Mouse (Mus musculus) c-Kit-positive CD71-negative TER-119-negative erythroid progenitor cells, embryonic 14.5 days (primary cell): ENCODE data around the gene Auts2.

Source experiments
- DNase-seq: peaks from one replicate; pipeline ENCODE4 v3.0.0-alpha.2; 2013; ENCODE audit warnings: low read depth

Gene Auts2

GRCm38 (mm10) chr5:132323608-132324007 is 219.5 kb downstream of the Auts2 start:
- no peak for DNase-seq

DNA sequence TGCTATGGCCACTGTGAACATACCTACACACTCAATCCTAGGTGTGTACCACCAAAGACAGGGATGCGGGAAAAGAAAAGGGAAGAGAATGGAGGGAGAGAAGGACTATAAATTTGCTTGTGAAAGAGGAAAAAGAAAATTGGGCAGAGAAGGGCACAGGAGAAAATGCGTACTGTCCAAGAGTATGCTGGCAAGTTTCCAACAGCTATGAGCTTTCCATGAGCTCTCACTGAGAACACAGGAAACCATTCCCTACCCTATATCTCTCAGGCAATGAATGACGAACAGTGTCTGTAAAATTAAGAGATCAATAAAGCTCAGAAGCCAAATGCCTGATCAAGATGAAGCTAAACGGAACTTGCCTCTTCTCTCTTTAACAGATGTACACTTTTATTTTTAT is 220.2 kb downstream of the Auts2 start:
- no peak for DNase-seq

- no peak for DNase-seq
Measured at GRCm38 (mm10) chr5:132318026-132318765, 224.9 kb downstream of the Auts2 start.

GRCm38 (mm10) chr5:132316897-132317296 is 226.2 kb downstream of the Auts2 start:
- no peak for DNase-seq

GRCm38 (mm10) chr5:132314300-132314699 is 228.8 kb downstream of the Auts2 start:
- DNase-seq: no peak

DNA sequence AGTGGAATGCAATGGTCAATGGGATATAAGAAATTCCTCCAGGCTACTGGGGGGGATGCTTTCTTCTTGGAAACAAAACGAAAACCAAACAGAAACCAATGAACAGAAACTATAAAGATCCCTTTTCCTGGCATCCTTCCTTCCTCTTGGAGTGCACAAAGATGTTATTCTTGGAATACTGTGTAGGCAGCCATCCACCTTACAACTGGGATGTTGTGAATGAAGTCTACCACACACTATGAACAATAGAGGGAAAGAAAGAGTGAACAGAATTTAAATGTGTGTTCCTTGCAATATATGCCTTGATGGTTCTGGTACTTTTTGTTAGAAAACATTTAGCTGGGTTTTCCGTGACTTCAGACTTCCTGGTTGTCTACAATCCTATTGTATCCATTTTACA is 236.1 kb downstream of the Auts2 start:
- no peak for DNase-seq

DNA sequence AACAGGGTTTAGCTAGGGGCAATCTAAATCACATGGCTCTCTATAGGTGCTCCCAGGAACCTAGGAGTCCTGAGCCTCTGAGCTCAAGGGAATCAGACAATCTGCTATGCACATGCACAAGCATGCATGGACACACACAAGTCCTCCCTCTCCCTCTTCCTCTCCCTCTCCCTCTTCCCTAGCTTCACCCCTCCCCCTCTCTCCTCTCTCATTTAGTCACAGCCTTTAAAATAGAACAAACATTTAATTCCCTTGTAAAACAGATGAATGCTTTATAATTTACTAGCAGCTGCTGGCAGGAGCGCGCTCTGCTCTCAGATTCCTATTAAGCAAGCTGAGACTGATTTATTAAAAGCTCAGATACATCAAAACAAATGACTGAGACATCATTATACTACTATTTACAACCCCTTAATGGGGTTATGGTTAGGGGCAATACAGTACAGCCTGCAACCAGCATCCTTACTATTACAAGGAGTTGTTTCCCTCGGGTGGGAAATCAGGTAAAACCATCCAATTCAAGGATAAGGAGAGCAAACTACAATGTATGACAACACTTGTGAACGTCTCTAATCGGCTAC is 237.7 kb downstream of the Auts2 start:
- DNase-seq: no peak

GRCm38 (mm10) chr5:132302778-132303177 is 240.4 kb downstream of the Auts2 start:
- DNase-seq: no peak

DNA sequence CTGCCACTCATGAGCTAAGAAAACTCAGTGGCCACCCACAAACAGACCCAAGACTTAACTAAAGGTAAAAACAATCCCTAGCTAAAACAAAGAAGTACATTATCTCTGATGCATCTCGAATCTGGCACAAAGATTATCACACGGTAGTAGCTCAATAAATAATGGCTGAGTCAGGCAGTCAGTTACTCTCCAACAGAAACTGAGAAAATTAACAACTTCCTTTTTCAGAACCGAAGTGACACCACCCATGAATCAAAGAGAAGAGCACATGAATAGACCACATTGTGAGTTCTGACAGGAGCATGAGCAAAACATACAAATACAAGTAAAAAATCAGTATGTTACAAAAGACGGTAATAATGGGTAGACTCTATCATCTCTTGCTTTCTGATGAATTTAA is 242.3 kb downstream of the Auts2 start:
- no peak for DNase-seq

- DNase-seq: no peak
Measured at GRCm38 (mm10) chr5:132299716-132300115, 243.4 kb downstream of the Auts2 start.

DNA sequence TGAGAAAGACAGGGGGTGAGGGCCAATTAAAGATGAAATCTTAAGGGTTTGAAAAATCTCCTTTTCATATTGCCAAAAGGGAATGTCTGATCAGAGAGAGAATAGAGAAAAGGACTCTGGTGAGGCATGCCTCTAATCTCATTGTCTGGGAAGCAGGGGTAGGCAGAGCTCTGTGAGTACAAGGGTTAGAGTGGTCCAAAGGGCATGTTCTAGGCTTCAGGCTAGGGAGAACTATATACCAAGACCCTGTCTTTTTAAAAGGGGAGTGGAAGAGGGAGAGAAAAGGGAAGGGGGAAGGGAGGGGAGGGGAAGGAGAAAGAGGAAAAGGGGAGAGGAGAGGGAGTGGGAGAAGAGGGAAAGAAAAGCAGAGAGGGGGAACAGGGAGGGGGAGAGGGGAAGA is 244.1 kb downstream of the Auts2 start:
- DNase-seq: no peak

- peak; percentile 10 for DNase-seq
Measured at GRCm38 (mm10) chr5:132297309-132297708, 245.8 kb downstream of the Auts2 start.

GRCm38 (mm10) chr5:132294469-132294868 is 248.7 kb downstream of the Auts2 start:
- no peak for DNase-seq

DNA sequence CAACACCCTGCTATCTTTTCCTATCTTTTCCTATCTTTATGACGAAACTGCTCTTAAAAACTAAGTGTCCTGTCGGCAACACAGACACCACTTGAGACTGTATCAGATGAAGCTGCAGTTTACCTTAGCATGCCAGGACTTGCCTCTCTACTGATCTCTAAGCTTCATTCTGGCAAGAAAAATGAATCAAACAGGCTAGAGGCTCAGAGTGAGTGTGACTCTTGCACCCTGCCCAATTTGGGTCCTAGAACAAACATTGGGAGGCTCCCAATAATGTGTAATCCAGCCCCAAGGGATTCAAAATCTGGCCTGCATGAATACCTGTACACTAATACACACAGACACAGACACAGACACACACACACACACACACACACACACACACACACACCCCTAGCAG is 250.2 kb downstream of the Auts2 start:
- no peak for DNase-seq

DNA sequence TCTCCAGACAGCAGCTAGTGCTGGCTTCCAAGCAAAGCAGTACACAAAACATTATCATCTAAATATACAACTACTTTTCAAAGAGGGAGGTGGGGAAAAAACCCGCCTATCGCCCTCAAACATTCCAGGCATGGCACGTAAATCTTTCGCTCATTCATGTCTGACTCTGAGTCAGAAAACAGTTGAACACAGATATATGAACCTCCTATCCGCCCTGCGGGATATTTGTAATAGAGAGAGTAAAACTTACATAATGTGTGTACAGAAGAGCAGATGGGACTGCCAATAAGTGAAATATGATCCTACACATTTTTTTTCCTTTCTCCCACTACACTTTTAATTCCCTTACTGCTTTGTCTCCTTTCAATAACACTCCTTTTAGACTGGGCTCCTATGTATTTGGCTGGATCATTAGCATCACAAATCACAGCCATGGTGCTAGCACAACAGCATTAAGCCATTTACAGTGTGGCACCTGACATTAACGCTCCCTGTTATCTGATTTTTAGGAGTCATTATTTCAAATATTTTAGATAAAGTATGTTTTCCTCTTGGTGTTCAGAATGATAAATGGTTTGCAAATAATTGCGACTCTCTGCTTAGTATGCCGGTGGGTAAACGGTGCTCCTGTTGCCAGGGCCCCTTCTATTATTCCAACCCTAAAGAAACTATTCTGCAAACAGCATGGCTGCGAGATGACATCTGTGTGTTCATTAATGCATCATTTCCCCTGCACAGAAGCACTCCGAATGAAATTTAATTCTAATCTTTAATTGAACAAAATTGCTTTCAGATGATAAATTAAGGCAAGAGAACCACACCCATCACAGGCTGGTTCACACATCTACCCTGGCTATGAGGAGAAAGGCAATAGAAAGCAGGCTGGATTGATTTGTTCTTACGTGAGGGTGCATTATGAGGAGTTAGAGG is 252.3 kb downstream of the Auts2 start:
- no peak for DNase-seq

DNA sequence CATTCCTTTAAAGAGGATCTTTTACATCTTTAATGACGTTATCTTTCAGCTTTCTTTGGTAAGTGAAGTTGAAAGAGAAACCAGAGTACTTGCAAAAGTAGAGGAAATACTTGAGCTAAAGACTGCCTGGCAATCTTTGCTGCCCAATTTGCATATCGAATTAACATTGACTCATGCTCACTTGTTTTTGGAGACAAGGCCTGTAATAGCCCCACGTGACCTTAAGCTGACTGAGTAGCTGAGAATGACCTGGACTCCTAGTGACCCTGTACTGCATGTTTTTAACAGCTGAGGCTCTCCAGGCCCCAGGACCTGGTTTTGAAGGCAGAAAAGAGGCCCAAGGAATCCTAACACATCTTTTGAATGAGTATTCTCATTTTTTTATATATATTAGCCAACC is 259.4 kb downstream of the Auts2 start:
- no peak for DNase-seq

DNA sequence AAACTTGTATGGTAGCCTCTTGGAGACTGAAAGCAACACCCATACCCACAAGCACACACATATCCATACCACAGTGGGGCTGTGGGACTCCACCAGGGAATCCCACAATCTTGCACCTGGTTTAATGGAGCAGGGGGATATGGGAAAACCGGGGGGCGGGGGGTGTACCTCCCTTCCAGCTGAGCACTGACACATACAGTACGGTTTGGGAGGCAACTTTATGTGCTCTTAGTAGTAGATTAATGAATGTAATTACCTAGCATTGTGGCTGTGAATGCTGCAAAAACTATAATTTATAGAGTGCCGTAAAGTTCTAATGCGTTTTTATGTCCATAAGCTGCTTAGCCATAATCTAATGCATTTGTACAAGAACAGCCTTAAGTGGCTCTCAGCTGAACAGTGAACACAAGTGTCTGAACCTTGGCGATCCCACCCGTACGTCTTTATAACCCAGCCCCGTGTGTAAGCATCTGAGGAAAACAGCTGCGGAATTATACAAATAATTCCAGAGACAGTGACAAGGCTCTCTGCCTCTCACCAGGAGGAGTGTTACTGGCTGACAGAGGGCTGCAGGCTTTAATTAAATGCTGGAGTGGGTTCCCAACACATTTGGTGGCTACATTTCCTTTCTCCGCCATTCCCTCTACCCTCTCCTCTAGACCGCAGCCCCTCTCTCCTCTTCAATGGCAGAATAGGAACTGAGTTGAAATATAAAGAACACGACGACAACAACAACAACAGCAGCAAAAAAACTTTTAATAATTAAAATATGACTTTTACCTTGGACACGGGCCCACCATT is 268.8 kb downstream of the Auts2 start:
- no peak for DNase-seq

GRCm38 (mm10) chr5:132272132-132272531 is 271.0 kb downstream of the Auts2 start:
- DNase-seq: no peak

GRCm38 (mm10) chr5:132270896-132271295 is 272.2 kb downstream of the Auts2 start:
- no peak for DNase-seq

DNA sequence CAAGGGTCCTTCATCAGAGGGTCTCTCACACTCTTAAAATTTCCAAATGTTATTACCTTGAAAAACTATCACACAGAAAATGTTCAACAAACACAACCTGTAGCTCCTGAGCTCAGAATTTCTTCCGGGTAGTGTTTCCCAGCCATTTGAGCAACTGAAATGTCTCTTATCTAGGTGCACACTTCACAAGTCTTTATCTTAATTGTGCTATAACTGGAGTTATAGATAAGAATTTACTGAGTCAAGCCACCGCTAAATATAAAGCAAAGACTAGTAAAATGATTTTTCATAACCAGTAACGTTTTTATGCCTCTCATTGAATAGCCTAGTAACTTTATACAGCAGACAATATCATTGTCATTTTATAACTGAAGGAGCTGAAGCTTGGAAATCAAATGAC is 273.1 kb downstream of the Auts2 start:
- DNase-seq: no peak

- DNase-seq: no peak
Measured at GRCm38 (mm10) chr5:132268351-132268967, 274.7 kb downstream of the Auts2 start.

GRCm38 (mm10) chr5:132265015-132265414 is 278.1 kb downstream of the Auts2 start:
- DNase-seq: no peak
